Mouse (Mus musculus) heart, adult 18-20 months (tissue): ENCODE measurements at regions not wholly inside any gene's neighbourhood (a gene's known extent, or its start where the extent isn't known, plus 50 kb on each side); places are given as distances from the start of the nearest gene placed in this dataset.
A peak's percentile ranks its signal among the peaks of the same experiment; 100 is the strongest.

ENCODE experiments used
- DNase-seq, 2 experiments: peaks; one replicate each; pipeline ENCODE4 v3.0.0; 2021 to 2022; ENCODE audit warnings: mixed read lengths in 1 of 2

- DNase-seq = no peak
These were observed 281.9 kb upstream of the Zfp64 start for GRCm38 (mm10) chr2:169237321-169237720.

GRCm38 (mm10) chr2:169234368-169235070 lies 279.1 kb upstream of the Zfp64 start:
- no peak for DNase-seq

GRCm38 (mm10) chr2:169233151-169234123 lies 278.1 kb upstream of the Zfp64 start:
- DNase-seq = no peak

- DNase-seq = no peak
These were observed 266.9 kb upstream of the Zfp64 start for GRCm38 (mm10) chr2:169222264-169222663.

- DNase-seq = no peak
These were observed 265.8 kb upstream of the Zfp64 start for GRCm38 (mm10) chr2:169221141-169221540.

- no peak for DNase-seq
These were observed 260.2 kb upstream of the Zfp64 start for GRCm38 (mm10) chr2:169215546-169216043.

GRCm38 (mm10) chr2:169214396-169214795 lies 259.0 kb upstream of the Zfp64 start:
- DNase-seq = no peak

GRCm38 (mm10) chr2:169213314-169213713 lies 257.9 kb upstream of the Zfp64 start:
- DNase-seq = peak; percentile 9 to 46

- no peak for DNase-seq
These were observed 257.4 kb upstream of the Zfp64 start for GRCm38 (mm10) chr2:169212676-169213257.

GRCm38 (mm10) chr2:169204254-169204752 lies 248.9 kb upstream of the Zfp64 start:
- peak in 1 of 2 experiments; percentile 6 for DNase-seq

GRCm38 (mm10) chr2:169191974-169192373 lies 236.6 kb upstream of the Zfp64 start:
- no peak for DNase-seq

- no peak for DNase-seq
These were observed 236.1 kb upstream of the Zfp64 start for GRCm38 (mm10) chr2:169191465-169191864.

- no peak for DNase-seq
These were observed 222.2 kb upstream of the Zfp64 start for GRCm38 (mm10) chr2:169177565-169177964.

- DNase-seq = no peak
These were observed 213.4 kb upstream of the Zfp64 start for GRCm38 (mm10) chr2:169168795-169169194.

GRCm38 (mm10) chr2:169168376-169168775 lies 213.0 kb upstream of the Zfp64 start:
- no peak for DNase-seq

GRCm38 (mm10) chr2:169161651-169162050 lies 206.3 kb upstream of the Zfp64 start:
- DNase-seq = no peak

GRCm38 (mm10) chr2:169158760-169159159 lies 203.4 kb upstream of the Zfp64 start:
- DNase-seq = no peak

GRCm38 (mm10) chr2:169158005-169158673 lies 202.8 kb upstream of the Zfp64 start:
- no peak for DNase-seq

- DNase-seq = no peak
These were observed 201.5 kb upstream of the Zfp64 start for GRCm38 (mm10) chr2:169156908-169157307.

- DNase-seq = no peak
These were observed 199.5 kb upstream of the Zfp64 start for GRCm38 (mm10) chr2:169154881-169155280.

- no peak for DNase-seq
These were observed 192.3 kb upstream of the Zfp64 start for GRCm38 (mm10) chr2:169147655-169148054.

- DNase-seq = no peak
These were observed 186.8 kb upstream of the Zfp64 start for GRCm38 (mm10) chr2:169142224-169142623.
